Mouse (Mus musculus) heart, embryonic 11.5 days (tissue): ENCODE measurements around the gene Nln. TPM values are rescaled to one million over a fixed set of nuclear protein-coding genes. Genes with fewer than 3 reads are reported as not detected.

Experiments
- ATAC-seq: fragments of 200-750 bp; cut with Nextera tagmentation; replicated peaks from 2 replicates; pipeline ENCODE4 v1.8.0; 2017; ENCODE audit warnings: moderate library complexity; ENCODE audit not compliant: insufficient number of reproducible peaks, low FRiP score, low TSS enrichment
- H3K27ac ChIP-seq: fragments of 300-500 bp; sonication (generic); 2 replicates; pipeline ENCODE4 v1.5.1; 2014; ENCODE audit warnings: mild to moderate bottlenecking, low read depth, low read length
- H3K27me3 ChIP-seq: fragments of 300-500 bp; sonication (generic); 2 replicates; pipeline ENCODE4 v1.6.1; 2014; ENCODE audit warnings: mild to moderate bottlenecking, low read length, mixed read lengths; ENCODE audit not compliant: control insufficient read depth, insufficient read depth
- H3K36me3 ChIP-seq: fragments of 300-500 bp; sonication (generic); 2 replicates; pipeline ENCODE4 v1.6.1; 2014; ENCODE audit warnings: mild to moderate bottlenecking, low read length, moderate library complexity, mixed read lengths; ENCODE audit not compliant: control insufficient read depth, insufficient read depth
- H3K4me1 ChIP-seq: fragments of 300-500 bp; sonication (generic); 2 replicates; pipeline ENCODE4 v1.6.1; 2014; ENCODE audit warnings: low read length; ENCODE audit not compliant: control insufficient read depth, insufficient read depth
- H3K4me2 ChIP-seq: fragments of 300-500 bp; sonication (generic); 2 replicates; pipeline ENCODE4 v1.6.1; 2014; ENCODE audit warnings: mild to moderate bottlenecking, moderate library complexity
- H3K4me3 ChIP-seq: fragments of 300-500 bp; sonication (generic); 2 replicates; pipeline ENCODE4 v1.5.1; 2014; ENCODE audit warnings: low read depth, low read length
- H3K9ac ChIP-seq: fragments of 300-500 bp; sonication (generic); 2 replicates; pipeline ENCODE4 v1.6.1; 2014; ENCODE audit warnings: mild to moderate bottlenecking, low read depth, low read length, moderate library complexity
- H3K9me3 ChIP-seq: fragments of 300-500 bp; sonication (generic); replicated peaks from 2 replicates; pipeline ENCODE4 v1.6.1; 2016; ENCODE audit warnings: low read length; ENCODE audit not compliant: control insufficient read depth
- WGBS: fragments of 180-500 bp; shearing (Covaris S2); extraction: QIAGEN DNeasy Blood & Tissue Kit; methylation state at CpG from one replicate; pipeline ENCODE4 v1.1.7; 2014; ENCODE audit not compliant: insufficient replicate concordance; 5-methylcytosine and 5-hydroxymethylcytosine counted together
- polyA plus RNA-seq: library from polyadenylated mRNA; unstranded; fragments of >200 nt; fragmentation: Nextera tagmentation; extraction: Ambion mirVana; gene quantifications from 2 replicates; pipeline ENCODE4 v1.2.1, GENCODE M21; 2014

Nln gene
- polyA plus RNA-seq, 1 experiment from 2014 or later, result 25.2 TPM

- no peak for ATAC-seq
- Histone ChIP-seq H3K27me3 (no peaks in the 10 kb centered on the region), H3K27ac (no peak overlapping the region), H3K9me3 (no peaks in the 10 kb centered on the region), H3K4me3 (no peak overlapping the region), H3K36me3 (peaks cover 2% of the 10 kb centered on the region; the same call in 1 of the 2 replicates), H3K9ac (no peak overlapping the region), H3K4me2 (no peak overlapping the region), H3K4me1 (0 out of 2 replicates have a peak, but pooled peaks cover 6% of the 10 kb centered on the region)
- WGBS, result 85% methylated on average over 2 of the region's 2 CpGs
These were observed 43.6 kb downstream of the Nln start for GRCm38 (mm10) chr13:104065649-104066347.

DNA sequence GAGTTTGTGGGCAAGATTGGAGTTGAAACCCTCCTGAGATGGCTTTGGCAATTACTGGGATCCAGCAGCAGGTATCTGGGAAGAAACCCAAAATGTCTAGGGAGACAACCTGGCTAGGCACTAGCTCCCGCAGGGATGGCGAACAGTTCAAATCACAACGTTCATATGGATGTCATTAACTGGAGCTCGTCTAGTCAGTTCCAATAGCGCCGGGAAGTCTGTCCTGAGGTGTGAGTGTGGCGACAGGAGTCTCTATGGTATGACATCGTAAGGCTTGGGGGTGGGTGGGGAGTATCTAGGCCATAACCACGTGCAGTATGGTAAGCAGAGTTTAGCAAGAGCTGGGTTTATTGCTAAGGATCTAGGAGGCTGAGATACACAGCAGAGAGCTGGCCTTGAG, 46.4 kb downstream of the Nln start:
- no peak for ATAC-seq
- WGBS, result 74% methylated on average over 9 of the region's 9 CpGs

GRCm38 (mm10) chr13:104061975-104062750, 47.3 kb downstream of the Nln start:
- ATAC-seq, result no peak
- 67% methylated on average over 2 of the region's 2 CpGs for WGBS
- H3K4me1 ChIP-seq, result peaks cover 11% of the 10 kb centered on the region
- no peak overlapping the region for H3K9ac ChIP-seq
- peak overlapping the region; percentile 15; the same call in 1 of the 2 replicates for H3K27ac ChIP-seq
- H3K9me3 ChIP-seq, result no peaks in the 10 kb centered on the region
- H3K27me3 ChIP-seq, result no peaks in the 10 kb centered on the region
- no peak overlapping the region for H3K4me2 ChIP-seq
- H3K36me3 ChIP-seq, result peaks cover 2% of the 10 kb centered on the region; the same call in 1 of the 2 replicates
- no peak overlapping the region for H3K4me3 ChIP-seq

More for the DNA sequence above, 46.4 kb downstream of the Nln start:
- H3K27me3 ChIP-seq, result no peaks in the 10 kb centered on the region
- no peak overlapping the region for H3K9ac ChIP-seq
- no peak overlapping the region for H3K27ac ChIP-seq
- H3K4me3 ChIP-seq, result no peak overlapping the region
- no peaks in the 10 kb centered on the region for H3K9me3 ChIP-seq
- peaks cover 11% of the 10 kb centered on the region for H3K4me1 ChIP-seq
- peaks cover 2% of the 10 kb centered on the region; the same call in 1 of the 2 replicates for H3K36me3 ChIP-seq
- H3K4me2 ChIP-seq, result no peak overlapping the region

- no peaks in the 10 kb centered on the region for H3K9me3 ChIP-seq
- no peaks in the 10 kb centered on the region for H3K27me3 ChIP-seq
- no peak overlapping the region for H3K9ac ChIP-seq
- H3K4me2 ChIP-seq, result no peak overlapping the region
- H3K27ac ChIP-seq, result no peak overlapping the region
- H3K4me3 ChIP-seq, result no peak overlapping the region
- WGBS, result 68% methylated on average over 1 of the region's 1 CpGs
- peaks cover 2% of the 10 kb centered on the region; the same call in 1 of the 2 replicates for H3K36me3 ChIP-seq
- no peak for ATAC-seq
- peaks cover 11% of the 10 kb centered on the region for H3K4me1 ChIP-seq
These were observed 49.2 kb downstream of the Nln start for GRCm38 (mm10) chr13:104060231-104060630.

DNA sequence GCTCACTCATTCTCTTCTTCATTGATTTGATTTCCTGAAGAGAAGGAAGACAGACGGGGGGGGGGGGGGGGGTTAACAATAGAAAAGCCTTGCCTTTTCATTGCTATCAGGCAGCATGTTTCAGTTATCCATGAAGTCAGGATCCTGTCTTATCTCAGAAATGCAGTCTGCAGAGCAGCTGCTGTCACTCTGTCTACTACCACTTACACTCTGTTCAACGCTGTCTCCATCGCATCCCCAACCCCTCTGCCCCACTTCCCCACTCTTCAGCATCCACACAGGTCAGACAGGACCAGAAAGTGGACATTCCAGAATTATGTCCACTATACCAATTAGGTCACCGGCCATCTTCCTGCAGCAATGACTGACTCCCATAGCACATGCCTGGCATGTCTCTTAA, 49.9 kb downstream of the Nln start:
- H3K36me3 ChIP-seq, result peaks cover 2% of the 10 kb centered on the region; the same call in 1 of the 2 replicates
- no peak for ATAC-seq
- no peaks in the 10 kb centered on the region for H3K9me3 ChIP-seq
- peaks cover 11% of the 10 kb centered on the region for H3K4me1 ChIP-seq
- no peak overlapping the region for H3K9ac ChIP-seq
- no peak overlapping the region for H3K4me2 ChIP-seq
- 0 out of 2 replicates have a peak overlapping the region, but pooled peaks have one; percentile 22 for H3K27ac ChIP-seq
- H3K27me3 ChIP-seq, result no peaks in the 10 kb centered on the region
- no peak overlapping the region for H3K4me3 ChIP-seq
- WGBS, result 30% methylated on average over 4 of the region's 4 CpGs

- WGBS, result 82% methylated on average over 9 of the region's 9 CpGs
- H3K27me3 ChIP-seq, result no peaks in the 10 kb centered on the region
- ATAC-seq, result no peak
- no peak overlapping the region for H3K4me2 ChIP-seq
- H3K4me3 ChIP-seq, result no peak overlapping the region
- peaks cover 11% of the 10 kb centered on the region for H3K4me1 ChIP-seq
- no peaks in the 10 kb centered on the region for H3K9me3 ChIP-seq
- no peak overlapping the region for H3K27ac ChIP-seq
- peaks cover 2% of the 10 kb centered on the region; the same call in 1 of the 2 replicates for H3K36me3 ChIP-seq
- H3K9ac ChIP-seq, result no peak overlapping the region
These were observed 50.7 kb downstream of the Nln start for GRCm38 (mm10) chr13:104058761-104059160.

- H3K4me3 ChIP-seq, result no peak overlapping the region
- no peaks in the 10 kb centered on the region for H3K4me1 ChIP-seq
- H3K27ac ChIP-seq, result no peak overlapping the region
- H3K9ac ChIP-seq, result no peak overlapping the region
- H3K27me3 ChIP-seq, result no peaks in the 10 kb centered on the region
- no peak for ATAC-seq
- no peaks in the 10 kb centered on the region for H3K9me3 ChIP-seq
- no peaks in the 10 kb centered on the region for H3K36me3 ChIP-seq
- H3K4me2 ChIP-seq, result no peak overlapping the region
- WGBS, result 80% methylated on average over 9 of the region's 9 CpGs
These were observed 57.1 kb downstream of the Nln start for GRCm38 (mm10) chr13:104052271-104052753.

DNA sequence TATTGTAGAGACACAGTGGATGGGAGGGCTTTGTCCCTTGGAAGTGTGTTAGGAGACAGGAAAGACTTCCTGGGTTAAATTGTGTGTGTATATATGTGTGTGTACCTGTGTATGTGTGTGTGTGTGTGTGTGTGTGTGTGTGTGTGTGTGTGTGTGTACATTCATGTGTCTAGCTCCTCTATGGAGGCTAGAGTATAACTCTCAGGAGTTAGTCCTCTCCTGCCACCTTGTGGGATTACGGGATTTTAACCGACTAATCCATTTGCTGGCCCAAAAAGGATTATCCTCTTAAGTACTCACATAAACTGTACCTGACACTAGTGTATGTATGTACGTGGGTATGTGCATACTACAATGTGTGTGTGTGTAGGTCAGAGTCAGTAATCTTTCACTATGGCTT, 60.6 kb downstream of the Nln start:
- no peak overlapping the region for H3K9ac ChIP-seq
- no peaks in the 10 kb centered on the region for H3K27me3 ChIP-seq
- no peak overlapping the region for H3K4me2 ChIP-seq
- no peaks in the 10 kb centered on the region for H3K36me3 ChIP-seq
- WGBS, result 73% methylated on average over 3 of the region's 3 CpGs
- H3K4me3 ChIP-seq, result no peak overlapping the region
- H3K4me1 ChIP-seq, result no peaks in the 10 kb centered on the region
- H3K27ac ChIP-seq, result no peak overlapping the region
- no peak for ATAC-seq
- H3K9me3 ChIP-seq, result no peaks in the 10 kb centered on the region
